Comparison of ENCODE assay signal across 10 mouse cellular contexts in the genomic region with DNA sequence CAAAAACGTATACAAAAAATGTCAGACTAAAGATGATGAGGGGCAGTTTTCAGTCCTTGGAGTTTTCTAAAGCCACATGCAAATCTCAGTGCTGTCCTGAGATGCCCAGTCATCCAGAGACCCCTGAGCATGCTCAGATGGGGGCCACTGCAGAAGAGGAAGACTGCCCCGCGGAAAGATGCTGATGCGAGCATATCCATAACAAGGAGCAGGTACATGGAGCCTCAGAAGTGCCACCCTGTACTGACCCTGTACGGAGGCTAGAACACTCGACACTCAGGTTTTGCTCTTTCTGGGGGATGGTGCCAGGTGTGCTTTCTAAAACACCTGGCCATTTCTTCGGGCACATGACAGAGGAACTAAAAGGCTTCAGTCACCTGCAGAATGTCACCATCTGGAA. TPM values are rescaled to one million over a fixed set of nuclear protein-coding genes. Genes with fewer than 3 reads are reported as not detected.
DNase-seq lines count a peak whose midpoint lies in the region; ATAC-seq lines count a peak whose summit lies in the region.
"Had no signal": no experiment of that assay in that cellular context is flagged by ENCODE, and none has a peak within 500 bp of the region (broad histone marks: within the 10 kb centered on the region; RNA-seq: fewer than 3 reads in every experiment).

No protein-coding gene starts in this region.

- H3K27me3 ChIP-seq in forebrain, embryonic 11.5 days (ENCODE audit: control insufficient read depth, insufficient read depth, low read length) = no peaks in the 10 kb centered on the region
- no peaks in the 10 kb centered on the region for H3K27me3 ChIP-seq in forebrain, embryonic 10.5 days (ENCODE audit: poor library complexity, severe bottlenecking)
- no peaks in the 10 kb centered on the region for H3K27me3 ChIP-seq in neural tube, embryonic 12.5 days (replicated peaks)
- H3K27me3 ChIP-seq in intestine, embryonic 16.5 days (replicated peaks; ENCODE audit: control insufficient read depth, insufficient read depth, low read length) = no peaks in the 10 kb centered on the region

- H3K4me2 ChIP-seq in forebrain, embryonic 11.5 days (ENCODE audit: low read depth, low read length, severe bottlenecking) = no peak overlapping the region
- no peak overlapping the region for H3K4me2 ChIP-seq in neural tube, embryonic 12.5 days (replicated peaks)
- H3K4me2 ChIP-seq in intestine, embryonic 16.5 days (ENCODE audit: low read depth, low read length) = no peak overlapping the region
- H3K4me2 ChIP-seq: liver, embryonic 15.5 days had no signal

- H3K4me1 ChIP-seq in forebrain, embryonic 11.5 days (replicated peaks; ENCODE audit: control insufficient read depth, insufficient read depth, low read length) = no peaks in the 10 kb centered on the region
- H3K4me1 ChIP-seq in forebrain, embryonic 10.5 days = peaks cover 3% of the 10 kb centered on the region
- no peaks in the 10 kb centered on the region for H3K4me1 ChIP-seq in neural tube, embryonic 12.5 days
- H3K4me1 ChIP-seq in intestine, embryonic 16.5 days (ENCODE audit: control insufficient read depth, insufficient read depth, low read length) = peaks cover 2% of the 10 kb centered on the region; the same call in 1 of the 2 replicates

- no peak overlapping the region for H3K4me3 ChIP-seq in forebrain, embryonic 11.5 days (ENCODE audit: low read depth, low read length)
- no peak overlapping the region for H3K4me3 ChIP-seq in forebrain, embryonic 10.5 days
- no peak overlapping the region for H3K4me3 ChIP-seq in neural tube, embryonic 12.5 days
- no peak overlapping the region for H3K4me3 ChIP-seq in intestine, embryonic 16.5 days (ENCODE audit: low read length)
- H3K4me3 ChIP-seq: liver, embryonic 15.5 days had no signal

- peak; percentile 18; the same call in 1 of the 2 replicates for ATAC-seq in forebrain, embryonic 11.5 days (replicated peaks; ENCODE audit: low FRiP score)
- peak; percentile 37 for ATAC-seq in neural tube, embryonic 12.5 days (ENCODE audit: low FRiP score, low read depth)
- peak; percentile 34 for ATAC-seq in intestine, embryonic 16.5 days

- H3K9me3 ChIP-seq in forebrain, embryonic 11.5 days (ENCODE audit: control insufficient read depth, low read length) = no peaks in the 10 kb centered on the region
- H3K9me3 ChIP-seq in forebrain, embryonic 10.5 days = no peaks in the 10 kb centered on the region
- H3K9me3 ChIP-seq in neural tube, embryonic 12.5 days = no peaks in the 10 kb centered on the region
- H3K9me3 ChIP-seq in intestine, embryonic 16.5 days (ENCODE audit: control insufficient read depth, low read length) = no peaks in the 10 kb centered on the region
- H3K9me3 ChIP-seq: G1E; liver, embryonic 15.5 days had no signal

- H3K9ac ChIP-seq in forebrain, embryonic 11.5 days (ENCODE audit: low read length) = no peak overlapping the region
- no peak overlapping the region for H3K9ac ChIP-seq in neural tube, embryonic 12.5 days
- no peak overlapping the region for H3K9ac ChIP-seq in intestine, embryonic 16.5 days (ENCODE audit: low read depth, low read length)
- H3K9ac ChIP-seq: liver, embryonic 15.5 days had no signal

- H3K36me3 ChIP-seq in forebrain, embryonic 11.5 days (ENCODE audit: control insufficient read depth, insufficient read depth, low read length) = no peaks in the 10 kb centered on the region
- no peaks in the 10 kb centered on the region for H3K36me3 ChIP-seq in forebrain, embryonic 10.5 days (replicated peaks)
- H3K36me3 ChIP-seq in neural tube, embryonic 12.5 days = no peaks in the 10 kb centered on the region
- H3K36me3 ChIP-seq in intestine, embryonic 16.5 days (ENCODE audit: control insufficient read depth, insufficient read depth, low read length) = no peaks in the 10 kb centered on the region
- H3K36me3 ChIP-seq: G1E; liver, embryonic 15.5 days had no signal

- H3K27ac ChIP-seq in forebrain, embryonic 11.5 days (ENCODE audit: low read depth, low read length) = no peak overlapping the region
- no peak overlapping the region for H3K27ac ChIP-seq in forebrain, embryonic 10.5 days
- H3K27ac ChIP-seq in neural tube, embryonic 12.5 days = no peak overlapping the region
- no peak overlapping the region for H3K27ac ChIP-seq in intestine, embryonic 16.5 days (ENCODE audit: low read length)
- H3K27ac ChIP-seq: liver, embryonic 15.5 days had no signal

- DNase-seq in forebrain, embryonic 11.5 days (ENCODE audit: low spot score) = no peak
- DNase-seq in forebrain, embryonic 10.5 days (ENCODE audit: extremely low spot score, low spot score) = no peak
- no peak for DNase-seq in neural tube, embryonic 10.5 days (ENCODE audit: extremely low spot score, low spot score)
- DNase-seq in right cerebral cortex, postnatal 14 days = no peak
- DNase-seq in right cerebral cortex, adult 18-20 months = no peak
- no peak for DNase-seq in heart, postnatal 14 days

- 56% methylated on average over 7 of the region's 7 CpGs for WGBS in forebrain, embryonic 11.5 days
- WGBS in forebrain, embryonic 10.5 days = 55% methylated on average over 7 of the region's 7 CpGs
- 60% methylated on average over 7 of the region's 7 CpGs for WGBS in neural tube, embryonic 12.5 days
- 59% methylated on average over 7 of the region's 7 CpGs for WGBS in intestine, embryonic 16.5 days

- intact Hi-C loops in heart, postnatal 14 days (cut with DNase I) = loop anchor here (2.0 kb wide), 2 partner anchors 120 to 158 kb away; no protein-coding TSS in a partner anchor

RNA-seq across cellular contexts. Expression of a gene that starts 0.3 kb away (rescaled TPM):
- 134 and 148 TPM in 2 replicates for polyA plus RNA-seq in forebrain, embryonic 11.5 days (2014; fragmentation: Nextera tagmentation; extraction: Ambion mirVana)
- polyA plus RNA-seq in forebrain, embryonic 10.5 days (2016; fragmentation: Nextera tagmentation; extraction: Ambion mirVana) = 159 and 175 TPM in 2 replicates
- 162 and 171 TPM in 2 replicates for polyA plus RNA-seq in neural tube, embryonic 12.5 days (2016; fragmentation: Nextera tagmentation; extraction: Ambion mirVana)
- polyA plus RNA-seq in intestine, embryonic 16.5 days (2015; fragmentation: Nextera tagmentation; extraction: Ambion mirVana) = 77.0 and 77.1 TPM in 2 replicates
- 10 to 100 TPM; 46.4 to 48.0 TPM for total RNA-seq in heart, postnatal 14 days (2021)

RNA-seq across cellular contexts. Expression of a gene that starts 37.7 kb away (rescaled TPM):
- polyA plus RNA-seq in forebrain, embryonic 11.5 days (2014; fragmentation: Nextera tagmentation; extraction: Ambion mirVana) = 10.2 and 12.2 TPM in 2 replicates
- polyA plus RNA-seq in forebrain, embryonic 10.5 days (2016; fragmentation: Nextera tagmentation; extraction: Ambion mirVana) = 17.0 and 19.6 TPM in 2 replicates
- polyA plus RNA-seq in neural tube, embryonic 12.5 days (2016; fragmentation: Nextera tagmentation; extraction: Ambion mirVana) = 6.3 and 7.1 TPM in 2 replicates
- 20.1 and 24.4 TPM in 2 replicates for polyA plus RNA-seq in intestine, embryonic 16.5 days (2015; fragmentation: Nextera tagmentation; extraction: Ambion mirVana)
- 10 to 100 TPM; 24.1 to 32.4 TPM for total RNA-seq in heart, postnatal 14 days (2021)
